Mouse (Mus musculus) liver, embryonic 15.5 days (tissue): ENCODE measurements around the gene 5730522E02Rik. TPM values are rescaled to one million over a fixed set of nuclear protein-coding genes. Genes with fewer than 3 reads are reported as not detected.

Experiments
- ATAC-seq: fragments of 200-750 bp; cut with Nextera tagmentation; 2 replicates; pipeline ENCODE4 v1.8.0; 2017; ENCODE audit warnings: moderate number of reproducible peaks, mild to moderate bottlenecking, moderate library complexity; ENCODE audit not compliant: insufficient read depth
- H3K27ac ChIP-seq: fragments of 300-500 bp; sonication (generic); replicated peaks from 2 replicates; pipeline ENCODE4 v1.5.1; 2015; ENCODE audit warnings: mild to moderate bottlenecking, inconsistent platforms
- H3K27me3 ChIP-seq: fragments of 300-500 bp; sonication (generic); 2 replicates; pipeline ENCODE4 v1.6.1; 2015; ENCODE audit warnings: mild to moderate bottlenecking, inconsistent platforms
- H3K36me3 ChIP-seq: fragments of 300-500 bp; sonication (generic); replicated peaks from 2 replicates; pipeline ENCODE4 v1.6.1; 2015; ENCODE audit warnings: moderate library complexity, mild to moderate bottlenecking, inconsistent platforms
- H3K4me1 ChIP-seq: fragments of 300-500 bp; sonication (generic); replicated peaks from 2 replicates; pipeline ENCODE4 v1.6.1; 2015; ENCODE audit warnings: inconsistent platforms
- H3K4me2 ChIP-seq: fragments of 300-500 bp; sonication (generic); 2 replicates; pipeline ENCODE4 v1.6.1; 2015; ENCODE audit warnings: moderate library complexity, mild to moderate bottlenecking, inconsistent platforms
- H3K4me3 ChIP-seq: fragments of 300-500 bp; sonication (generic); replicated peaks from 2 replicates; pipeline ENCODE4 v1.5.1; 2015; ENCODE audit warnings: mild to moderate bottlenecking, inconsistent platforms
- H3K9ac ChIP-seq: fragments of 300-500 bp; sonication (generic); 2 replicates; pipeline ENCODE4 v1.6.1; 2015; ENCODE audit warnings: moderate library complexity, mild to moderate bottlenecking, inconsistent platforms
- H3K9me3 ChIP-seq: fragments of 300-500 bp; sonication (generic); replicated peaks from 2 replicates; pipeline ENCODE4 v1.6.1; 2016; ENCODE audit warnings: inconsistent platforms
- WGBS: fragments of 180-500 bp; shearing (Covaris S2); methylation state at CpG from one replicate; pipeline ENCODE4 v1.1.7; 2015; ENCODE audit warnings: mixed read lengths; ENCODE audit not compliant: insufficient replicate concordance; 5-methylcytosine and 5-hydroxymethylcytosine counted together
- microRNA-seq: library from miRNA; unstranded; fragments of <30 nt; microRNA quantifications from one replicate; pipeline ENCODE4, GENCODE M21; 2016
- polyA plus RNA-seq: library from polyadenylated mRNA; unstranded; fragments of >200 nt; fragmentation: Nextera tagmentation; extraction: Ambion mirVana; gene quantifications from 2 replicates; pipeline ENCODE4 v1.2.1, GENCODE M21; 2015

Gene 5730522E02Rik
- polyA plus RNA-seq, 1 experiment from 2014 or later, result 0.26 TPM

GRCm38 (mm10) chr11:25573408-25574128, 637.0 kb downstream of the 5730522E02Rik start:
- no peaks in the 10 kb centered on the region for H3K9me3 ChIP-seq
- H3K27ac ChIP-seq, result no peak overlapping the region
- H3K4me3 ChIP-seq, result no peak overlapping the region
- H3K4me2 ChIP-seq, result no peak overlapping the region
- no peak overlapping the region for H3K9ac ChIP-seq
- 64% methylated on average over 7 of the region's 7 CpGs for WGBS
- no peaks in the 10 kb centered on the region for H3K36me3 ChIP-seq
- no peak for ATAC-seq
- no peaks in the 10 kb centered on the region for H3K27me3 ChIP-seq
- no peaks in the 10 kb centered on the region for H3K4me1 ChIP-seq

- H3K27me3 ChIP-seq, result no peaks in the 10 kb centered on the region
- no peak for ATAC-seq
- WGBS, result 49% methylated on average over 2 of the region's 2 CpGs
- H3K4me1 ChIP-seq, result no peaks in the 10 kb centered on the region
- H3K4me3 ChIP-seq, result no peak overlapping the region
- H3K4me2 ChIP-seq, result no peak overlapping the region
- no peak overlapping the region for H3K9ac ChIP-seq
- no peaks in the 10 kb centered on the region for H3K36me3 ChIP-seq
- H3K9me3 ChIP-seq, result no peaks in the 10 kb centered on the region
- H3K27ac ChIP-seq, result no peak overlapping the region
These were observed 639.2 kb downstream of the 5730522E02Rik start for GRCm38 (mm10) chr11:25571396-25571795.

Small RNA genes within 50 kb of the gene (microRNA-seq; reads per million reads assigned to microRNA genes)
- gene Mir6372, result not detected

Other genes with a start within 250 kb of the 5730522E02Rik start
- gene Fancl, start 175.4 kb upstream of the 5730522E02Rik start, polyA plus RNA-seq, result 21.4 and 23.6 TPM in 2 replicates